Mouse (Mus musculus): Measurements from ENCODE around the gene Grasp.

Grasp gene

GRCm38 (mm10) chr15:101248029-101248710 lies 24.2 kb downstream of the Grasp start:
- DNase-seq (ENCODE audit: low read depth, low spot score): no peak

- DNase-seq (ENCODE audit: low read depth, low spot score): peak; percentile 47
Measured at GRCm38 (mm10) chr15:101250220-101250800, 26.3 kb downstream of the Grasp start.

- no peak for DNase-seq (ENCODE audit: low read depth, low spot score)
Measured at GRCm38 (mm10) chr15:101251930-101252329, 27.9 kb downstream of the Grasp start.

GRCm38 (mm10) chr15:101252614-101253013 lies 28.6 kb downstream of the Grasp start:
- no peak for DNase-seq (ENCODE audit: low read depth, low spot score)

GRCm38 (mm10) chr15:101253563-101253885 lies 29.5 kb downstream of the Grasp start:
- DNase-seq (ENCODE audit: low read depth, low spot score): no peak

- DNase-seq (ENCODE audit: low read depth, low spot score): peak; percentile 65
Measured at GRCm38 (mm10) chr15:101253886-101254795, 30.2 kb downstream of the Grasp start, which contains the start of gene Nr4a1. Gene Nr4a1 (plus strand): TSS chr15:101254269.

- DNase-seq (ENCODE audit: low read depth, low spot score): no peak
Measured at GRCm38 (mm10) chr15:101255842-101256462, 32.0 kb downstream of the Grasp start.

- DNase-seq (ENCODE audit: low read depth, low spot score): no peak
Measured at GRCm38 (mm10) chr15:101256463-101257206, 32.6 kb downstream of the Grasp start.

- no peak for DNase-seq (ENCODE audit: low read depth, low spot score)
Measured at GRCm38 (mm10) chr15:101258420-101258819, 34.4 kb downstream of the Grasp start.

GRCm38 (mm10) chr15:101259922-101260321 lies 35.9 kb downstream of the Grasp start:
- no peak for DNase-seq (ENCODE audit: low read depth, low spot score)

- no peak for DNase-seq (ENCODE audit: low read depth, low spot score)
Measured at GRCm38 (mm10) chr15:101260387-101260786, 36.4 kb downstream of the Grasp start.

- no peak for DNase-seq (ENCODE audit: low read depth, low spot score)
Measured at GRCm38 (mm10) chr15:101260874-101261622, 37.1 kb downstream of the Grasp start.

GRCm38 (mm10) chr15:101262502-101262901 lies 38.5 kb downstream of the Grasp start:
- no peak for DNase-seq (ENCODE audit: low read depth, low spot score)

- peak; percentile 84 for DNase-seq (ENCODE audit: low read depth, low spot score)
Measured at GRCm38 (mm10) chr15:101266132-101266963, 42.4 kb downstream of the Grasp start.

GRCm38 (mm10) chr15:101267053-101268032 lies 43.4 kb downstream of the Grasp start:
- DNase-seq (ENCODE audit: low read depth, low spot score): peak; percentile 93

- DNase-seq (ENCODE audit: low read depth, low spot score): no peak
Measured at GRCm38 (mm10) chr15:101270101-101270820, 46.3 kb downstream of the Grasp start.

GRCm38 (mm10) chr15:101271107-101271506 lies 47.1 kb downstream of the Grasp start:
- no peak for DNase-seq (ENCODE audit: low read depth, low spot score)

- DNase-seq (ENCODE audit: low read depth, low spot score): no peak
Measured at GRCm38 (mm10) chr15:101271513-101271912, 47.5 kb downstream of the Grasp start.
